Mouse (Mus musculus) MEL (cell line): ENCODE results near the gene Phlda1. TPM values are rescaled to one million over a fixed set of nuclear protein-coding genes. Genes with fewer than 3 reads are reported as not detected.

ENCODE experiments used
- DNase-seq: peaks from one replicate; pipeline ENCODE4 v3.0.0; 2011; ENCODE audit warnings: low read depth, low spot score
- H3K27ac ChIP-seq: 2 replicates; pipeline ENCODE4 v1.5.1; 2012; ENCODE audit warnings: low read depth, mild to moderate bottlenecking, control low read depth, low read length, moderate library complexity; ENCODE audit not compliant: control insufficient read depth
- H3K27me3 ChIP-seq, 2 experiments: fragments of 150-350 bp in 1 of 2; sonication (generic) in 1 of 2; 2 replicates each; pipeline ENCODE4 v1.6.1; 2012; ENCODE audit warnings: low read length in 2 of 2, mild to moderate bottlenecking in 2 of 2, improper control_type of control experiment in 1 of 2, moderate library complexity in 1 of 2; ENCODE audit not compliant: insufficient read depth in 2 of 2, control insufficient read depth in 1 of 2
- H3K36me3 ChIP-seq, 2 experiments: 2 replicates each; pipeline ENCODE4 v1.6.1; 2012 to 2014; ENCODE audit warnings: low read length in 2 of 2, improper control_type of control experiment in 1 of 2, inconsistent platforms in 1 of 2, mild to moderate bottlenecking in 1 of 2; ENCODE audit not compliant: insufficient read depth in 2 of 2, control insufficient read depth in 1 of 2
- H3K4me1 ChIP-seq, 2 experiments: fragments of 150-350 bp in 1 of 2; sonication (generic) in 1 of 2; 2 replicates each; pipeline ENCODE4 v1.6.1; 2012; ENCODE audit warnings: low read length in 2 of 2, improper control_type of control experiment in 1 of 2, mild to moderate bottlenecking in 1 of 2; ENCODE audit not compliant: insufficient read depth in 2 of 2, control insufficient read depth in 1 of 2
- H3K4me3 ChIP-seq, 2 experiments: fragments of 150-350 bp in 1 of 2; sonication (generic) in 1 of 2; 2 replicates each; pipeline ENCODE4 v1.5.1; 2012; ENCODE audit warnings: low read depth in 2 of 2, low read length in 2 of 2, mild to moderate bottlenecking in 2 of 2, moderate library complexity in 2 of 2, control low read depth in 1 of 2, improper control_type of control experiment in 1 of 2; ENCODE audit not compliant: control insufficient read depth in 1 of 2, insufficient read depth in 1 of 2
- H3K79me2 ChIP-seq: 2 replicates; pipeline ENCODE4 v1.6.1; 2012; ENCODE audit warnings: mild to moderate bottlenecking, low read length, moderate library complexity; ENCODE audit not compliant: control insufficient read depth, poor library complexity, insufficient read depth
- H3K9ac ChIP-seq: 2 replicates; pipeline ENCODE4 v1.6.1; 2012; ENCODE audit warnings: low read depth, mild to moderate bottlenecking, control low read depth, low read length, moderate library complexity; ENCODE audit not compliant: control insufficient read depth, poor library complexity, severe bottlenecking
- H3K9me3 ChIP-seq: fragments of 150-350 bp; sonication (generic); replicated peaks from 2 replicates; pipeline ENCODE4 v1.6.1; 2012; ENCODE audit warnings: mild to moderate bottlenecking, low read length, improper control_type of control experiment, moderate library complexity; ENCODE audit not compliant: insufficient read depth
- BHLHE40 ChIP-seq: IDR thresholded peaks from 2 replicates; pipeline ENCODE4 v1.6.1; 2012; ENCODE audit warnings: low read depth, mild to moderate bottlenecking, inconsistent platforms, low read length, improper control_type of control experiment, borderline replicate concordance
- CHD1 ChIP-seq: IDR thresholded peaks from 2 replicates; pipeline ENCODE4 v1.6.1; 2012; ENCODE audit warnings: low read depth, mild to moderate bottlenecking, inconsistent platforms, low read length, improper control_type of control experiment
- CHD2 ChIP-seq: IDR thresholded peaks from 2 replicates; pipeline ENCODE4 v1.6.1; 2011; ENCODE audit warnings: low read length, improper control_type of control experiment
- CTCF ChIP-seq, 3 experiments: IDR thresholded peaks in 2 of 3; conservative IDR thresholded peaks in 1 of 3; 2 replicates each; pipeline ENCODE4 v1.5.1; 2011 to 2012; ENCODE audit warnings: low read length in 3 of 3, low read depth in 2 of 3, mild to moderate bottlenecking in 2 of 3, improper control_type of control experiment in 1 of 3, inconsistent platforms in 1 of 3, mixed read lengths in 1 of 3, moderate library complexity in 1 of 3; ENCODE audit not compliant: control insufficient read depth in 1 of 3, insufficient read depth in 1 of 3, poor library complexity in 1 of 3, severe bottlenecking in 1 of 3
- E2F4 ChIP-seq: IDR thresholded peaks from 2 replicates; pipeline ENCODE4 v1.6.1; 2011; ENCODE audit warnings: low read depth, low read length, improper control_type of control experiment, borderline replicate concordance
- EP300 ChIP-seq, 2 experiments: IDR thresholded peaks; 2 replicates each; pipeline ENCODE4 v1.6.1; 2011; ENCODE audit warnings: improper control_type of control experiment in 2 of 2, low read length in 2 of 2, low read depth in 1 of 2, mild to moderate bottlenecking in 1 of 2
- GABPA ChIP-seq: IDR thresholded peaks from 2 replicates; pipeline ENCODE4 v1.6.1; 2012; ENCODE audit warnings: low read depth, mild to moderate bottlenecking, inconsistent platforms, low read length, improper control_type of control experiment, moderate library complexity
- GATA1 ChIP-seq: IDR thresholded peaks from 2 replicates; pipeline ENCODE4 v1.6.1; 2011; ENCODE audit warnings: low read depth, low read length, improper control_type of control experiment
- HCFC1 ChIP-seq: IDR thresholded peaks from 2 replicates; pipeline ENCODE4 v1.6.1; 2012; ENCODE audit warnings: low read depth, mild to moderate bottlenecking, inconsistent platforms, low read length, improper control_type of control experiment, moderate library complexity
- JUND ChIP-seq: IDR thresholded peaks from 2 replicates; pipeline ENCODE4 v1.6.1; 2011; ENCODE audit warnings: low read depth, mild to moderate bottlenecking, improper control_type of control experiment, low read length
- KAT2A ChIP-seq: conservative IDR thresholded peaks from 2 replicates; pipeline ENCODE4 v1.6.1; 2012; ENCODE audit warnings: low read depth, low read length, improper control_type of control experiment, inconsistent platforms
- MAFK ChIP-seq: IDR thresholded peaks from 2 replicates; pipeline ENCODE4 v1.6.1; 2011; ENCODE audit warnings: low read depth, mild to moderate bottlenecking, low read length, improper control_type of control experiment, borderline replicate concordance
- MAX ChIP-seq: IDR thresholded peaks from 2 replicates; pipeline ENCODE4 v1.6.1; 2011; ENCODE audit warnings: low read length, improper control_type of control experiment
- MAZ ChIP-seq: IDR thresholded peaks from 2 replicates; pipeline ENCODE4 v1.6.1; 2012; ENCODE audit warnings: low read depth, mild to moderate bottlenecking, inconsistent platforms, low read length, improper control_type of control experiment
- MEF2A ChIP-seq: IDR thresholded peaks from 2 replicates; pipeline ENCODE4 v1.6.1; 2014; ENCODE audit warnings: low read depth, mild to moderate bottlenecking, inconsistent platforms, low read length, improper control_type of control experiment; ENCODE audit not compliant: poor library complexity, insufficient replicate concordance, severe bottlenecking; ENCODE audit errors: extremely low read depth
- MYB ChIP-seq: IDR thresholded peaks from 2 replicates; pipeline ENCODE4 v1.6.1; 2011; ENCODE audit warnings: mild to moderate bottlenecking, low read depth, low read length, improper control_type of control experiment
- MYC ChIP-seq: IDR thresholded peaks from 2 replicates; pipeline ENCODE4 v1.6.1; 2011; ENCODE audit warnings: low read depth, mild to moderate bottlenecking, low read length, improper control_type of control experiment, moderate library complexity
- NRF1 ChIP-seq: IDR thresholded peaks from 2 replicates; pipeline ENCODE4 v1.6.1; 2014; ENCODE audit warnings: low read depth, mild to moderate bottlenecking, inconsistent platforms, low read length, improper control_type of control experiment, moderate library complexity; ENCODE audit not compliant: poor library complexity, insufficient read depth, severe bottlenecking
- POLR2A ChIP-seq, 2 experiments: IDR thresholded peaks; 2 replicates each; pipeline ENCODE4 v1.6.1; 2011 to 2012; ENCODE audit warnings: low read length in 2 of 2, mild to moderate bottlenecking in 2 of 2, control low read depth in 1 of 2, improper control_type of control experiment in 1 of 2, low read depth in 1 of 2, moderate library complexity in 1 of 2; ENCODE audit not compliant: control insufficient read depth in 1 of 2, insufficient read depth in 1 of 2, poor library complexity in 1 of 2
- POLR2AphosphoS5 ChIP-seq: IDR thresholded peaks from 2 replicates; pipeline ENCODE4 v1.6.1; 2012; ENCODE audit warnings: low read depth, borderline replicate concordance, mild to moderate bottlenecking, inconsistent platforms, low read length, moderate library complexity, mixed read lengths
- SIN3A ChIP-seq: IDR thresholded peaks from 2 replicates; pipeline ENCODE4 v1.6.1; 2012; ENCODE audit warnings: low read length, improper control_type of control experiment, inconsistent platforms
- TBP ChIP-seq: IDR thresholded peaks from 2 replicates; pipeline ENCODE4 v1.8.0; 2011; ENCODE audit warnings: low read depth, low read length, improper control_type of control experiment
- TCF12 ChIP-seq: IDR thresholded peaks from 2 replicates; pipeline ENCODE4 v1.6.1; 2014; ENCODE audit warnings: low read depth, mild to moderate bottlenecking, inconsistent platforms, low read length, improper control_type of control experiment, moderate library complexity
- USF2 ChIP-seq, 2 experiments: IDR thresholded peaks; 2 replicates each; pipeline ENCODE4 v1.6.1; 2011 to 2012; ENCODE audit warnings: improper control_type of control experiment in 2 of 2, low read length in 2 of 2, borderline replicate concordance in 1 of 2, inconsistent platforms in 1 of 2, low read depth in 1 of 2, mild to moderate bottlenecking in 1 of 2; ENCODE audit not compliant: insufficient read depth in 1 of 2
- ZC3H11A ChIP-seq: IDR thresholded peaks from 2 replicates; pipeline ENCODE4 v1.6.1; 2012; ENCODE audit warnings: low read depth, mild to moderate bottlenecking, inconsistent platforms, low read length, improper control_type of control experiment
- ZKSCAN1 ChIP-seq: IDR thresholded peaks from 2 replicates; pipeline ENCODE4 v1.6.1; 2012; ENCODE audit warnings: low read depth, mild to moderate bottlenecking, inconsistent platforms, low read length, improper control_type of control experiment, moderate library complexity
- polyA plus RNA-seq, 2 experiments: library from polyadenylated mRNA; stranded (reverse) in 1 of 2; unstranded in 1 of 2; fragments of >175 nt in 1 of 2; fragments of >200 nt in 1 of 2; gene quantifications; 2 replicates each; pipeline versions ENCODE4 v1.2.1 to v1.2.4; 2012; ENCODE audit warnings: low replicate concordance in 2 of 2, low read depth in 1 of 2; ENCODE audit not compliant: insufficient read length in 2 of 2, insufficient read depth in 1 of 2, missing spikeins in 1 of 2
- total RNA-seq: library from RNA; depleted of rRNA; stranded (reverse); fragments of 300-350 nt; gene quantifications from 2 replicates; pipeline ENCODE4 v1.2.3, GENCODE M21; 2012

Gene Phlda1
- total and polyA plus RNA-seq, 3 experiments, result 0.27 to 3.4 TPM; not detected in 1

- Histone ChIP-seq H3K9me3 (no peaks in the 10 kb centered on the region), H3K36me3 (peaks cover 0 to 18% of the 10 kb centered on the region in 2 experiments; a peak in 2 of 4 replicates)
- DNase-seq, result no peak
- TF ChIP-seq TBP, result no peak
- TF ChIP-seq GATA1, result no peak
- TF ChIP-seq CHD1, result no peak
- no peak for TF ChIP-seq EP300 (IDR thresholded peaks at IDR 0.05; ENCODE audit: low read depth in 1 of 2, low read length in 2 of 2)
- no peak for TF ChIP-seq GABPA
- no peak for TF ChIP-seq USF2 (IDR thresholded peaks at IDR 0.05; ENCODE audit: borderline replicate concordance in 1 of 2, insufficient read depth in 1 of 2, low read depth in 1 of 2, low read length in 2 of 2)
- no peak for TF ChIP-seq MAZ
- TF ChIP-seq MAFK, result no peak
- no peak for TF ChIP-seq MYB
- no peak for TF ChIP-seq KAT2A
- TF ChIP-seq ZC3H11A, result no peak
- no peak for TF ChIP-seq BHLHE40
- TF ChIP-seq HCFC1, result no peak
- TF ChIP-seq, all 39 proteins: peak for 0
- H3K9ac ChIP-seq, result no peak overlapping the region
- no peaks in the 10 kb centered on the region for H3K27me3 ChIP-seq
- H3K79me2 ChIP-seq, result no peaks in the 10 kb centered on the region
- peaks cover 11 to 18% of the 10 kb centered on the region in 2 experiments for H3K4me1 ChIP-seq
- H3K4me3 ChIP-seq, result no peak overlapping the region
- no peak overlapping the region for H3K27ac ChIP-seq
These were observed 24.3 kb downstream of the Phlda1 start for GRCm38 (mm10) chr10:111530398-111530797.

- Histone ChIP-seq H3K27me3 (no peaks in the 10 kb centered on the region), H3K9me3 (no peaks in the 10 kb centered on the region), H3K36me3 (peaks cover 0 to 3% of the 10 kb centered on the region in 2 experiments; a peak in 2 of 4 replicates), H3K4me1 (peaks cover 0 to 3% of the 10 kb centered on the region in 2 experiments; a peak in 2 of 4 replicates), H3K9ac (no peak overlapping the region), H3K79me2 (no peaks in the 10 kb centered on the region), H3K27ac (no peak overlapping the region), H3K4me3 (no peak overlapping the region)
- DNase-seq, result no peak
- TF ChIP-seq NRF1, result no peak
- TF ChIP-seq ZC3H11A, result no peak
- no peak for TF ChIP-seq MAX
- no peak for TF ChIP-seq E2F4
- TF ChIP-seq MYC, result no peak
- TF ChIP-seq SIN3A, result no peak
- TF ChIP-seq TCF12, result no peak
- no peak for TF ChIP-seq MEF2A
- TF ChIP-seq KAT2A, result no peak
- TF ChIP-seq USF2 (IDR thresholded peaks at IDR 0.05; ENCODE audit: borderline replicate concordance in 1 of 2, insufficient read depth in 1 of 2, low read depth in 1 of 2, low read length in 2 of 2), result no peak
- no peak for TF ChIP-seq CTCF (IDR thresholded peaks at IDR 0.05 in 2 of 3, conservative IDR thresholded peaks at IDR 0.05 in 1 of 3; ENCODE audit: control insufficient read depth in 1 of 3, insufficient read depth in 1 of 3, low read depth in 2 of 3, low read length in 3 of 3, poor library complexity in 1 of 3, severe bottlenecking in 1 of 3)
- no peak for TF ChIP-seq POLR2A (IDR thresholded peaks at IDR 0.05; ENCODE audit: control insufficient read depth in 1 of 2, insufficient read depth in 1 of 2, low read depth in 1 of 2, low read length in 2 of 2, poor library complexity in 1 of 2)
- no peak for TF ChIP-seq JUND
- TF ChIP-seq HCFC1, result no peak
- no peak for TF ChIP-seq GABPA
- TF ChIP-seq ZKSCAN1, result no peak
- no peak for TF ChIP-seq POLR2AphosphoS5
- TF ChIP-seq CHD2, result no peak
- no peak for TF ChIP-seq EP300 (IDR thresholded peaks at IDR 0.05; ENCODE audit: low read depth in 1 of 2, low read length in 2 of 2)
- no peak for TF ChIP-seq TBP
These were observed 28.6 kb downstream of the Phlda1 start for GRCm38 (mm10) chr10:111534691-111535090.
